Mouse (Mus musculus) forelimb bud, embryonic 11.5 days (tissue): Measurements from ENCODE around the gene Gm4969.

Experiments
- DNase-seq: peaks from one replicate; pipeline ENCODE4 v3.0.0-alpha.2; 2012; ENCODE audit warnings: low read depth, low spot score

The Gm4969 gene

GRCm38 (mm10) chr7:19136673-19137334 lies 18.6 kb upstream of the Gm4969 start:
- no peak for DNase-seq

GRCm38 (mm10) chr7:19136168-19136567 lies 18.0 kb upstream of the Gm4969 start:
- no peak for DNase-seq

- peak; percentile 97 for DNase-seq
These were observed 13.2 kb upstream of the Gm4969 start for GRCm38 (mm10) chr7:19131324-19131848.

GRCm38 (mm10) chr7:19130657-19131056 lies 12.5 kb upstream of the Gm4969 start:
- no peak for DNase-seq

- no peak for DNase-seq
These were observed 11.2 kb upstream of the Gm4969 start for GRCm38 (mm10) chr7:19129396-19129795.

- DNase-seq, result no peak
These were observed 9.6 kb upstream of the Gm4969 start for GRCm38 (mm10) chr7:19127744-19128143.

GRCm38 (mm10) chr7:19124713-19125112 lies 6.5 kb upstream of the Gm4969 start:
- no peak for DNase-seq

GRCm38 (mm10) chr7:19121686-19122085 lies 3.5 kb upstream of the Gm4969 start:
- no peak for DNase-seq

- DNase-seq, result peak; percentile 97
These were observed 1.7 kb upstream of the Gm4969 start, which contains the start of gene Fbxo46 for GRCm38 (mm10) chr7:19119631-19120429. Fbxo46 (plus strand) TSS chr7:19119859.

GRCm38 (mm10) chr7:19119083-19119482 lies 915 bp upstream of the Gm4969 start:
- no peak for DNase-seq

GRCm38 (mm10) chr7:19109565-19109964 lies 8.6 kb downstream of the Gm4969 start:
- no peak for DNase-seq

GRCm38 (mm10) chr7:19107436-19107835 lies 10.7 kb downstream of the Gm4969 start:
- no peak for DNase-seq

GRCm38 (mm10) chr7:19104486-19104885 lies 13.7 kb downstream of the Gm4969 start:
- DNase-seq, result no peak

- no peak for DNase-seq
These were observed 14.4 kb downstream of the Gm4969 start for GRCm38 (mm10) chr7:19103741-19104140.

GRCm38 (mm10) chr7:19100290-19100689 lies 17.9 kb downstream of the Gm4969 start:
- no peak for DNase-seq

GRCm38 (mm10) chr7:19098811-19099210 lies 19.4 kb downstream of the Gm4969 start:
- no peak for DNase-seq

GRCm38 (mm10) chr7:19097863-19098262 lies 20.3 kb downstream of the Gm4969 start:
- no peak for DNase-seq

GRCm38 (mm10) chr7:19097217-19097616 lies 21.0 kb downstream of the Gm4969 start:
- no peak for DNase-seq

GRCm38 (mm10) chr7:19096421-19096976 lies 21.7 kb downstream of the Gm4969 start:
- DNase-seq, result no peak

- peak; percentile 86 for DNase-seq
These were observed 22.4 kb downstream of the Gm4969 start for GRCm38 (mm10) chr7:19095751-19096110.

- peak; percentile 32 for DNase-seq
These were observed 23.1 kb downstream of the Gm4969 start for GRCm38 (mm10) chr7:19094826-19095750.
